19 mouse cellular contexts compared by ENCODE assay signal in genomic region chr1:21974040-21974439, GRCm38 (mm10). TPM values are rescaled to one million over a fixed set of nuclear protein-coding genes. Genes with fewer than 3 reads are reported as not detected.
A peak's percentile ranks its signal among the peaks of the same experiment; 100 is the strongest.
DNase-seq lines count a peak whose midpoint lies in the region; ATAC-seq lines count a peak whose summit lies in the region.
"Had no signal": no experiment of that assay in that cellular context is flagged by ENCODE, and none has a peak within 500 bp of the region (broad histone marks: within the 10 kb centered on the region; RNA-seq: fewer than 3 reads in every experiment).

No protein-coding gene starts in this region.

- ATAC-seq in common myeloid progenitor, adult 5-6 weeks (replicated peaks; ENCODE audit: low read depth, poor library complexity, severe bottlenecking): peak; percentile 58; the same call in 1 of the 2 replicates
- peak; percentile 42 to 56; a peak in 3 of 4 replicates for ATAC-seq in hematopoietic stem cell, adult 5-6 weeks (replicated peaks in 1 of 2; ENCODE audit: insufficient read depth in 1 of 2, low FRiP score in 2 of 2, low TSS enrichment in 1 of 2, low read depth in 1 of 2, poor library complexity in 2 of 2, severe bottlenecking in 2 of 2)
- ATAC-seq in cerebellum, adult (ENCODE audit: insufficient number of reproducible peaks, low FRiP score, low TSS enrichment): no peak
- ATAC-seq: activated CD4-positive, CD25-positive, alpha-beta regulatory T cell, adult 4 months; CD4-positive, CD25-positive, alpha-beta regulatory T cell, adult 4 months; Patski had no signal

- no peak for DNase-seq in frontal cortex, postnatal 36 days (ENCODE audit: low spot score in 2 of 2)
- DNase-seq: adrenal gland, adult 2 months; adrenal gland, adult 8-10 months; adrenal gland, postnatal 10 days; adrenal gland, postnatal 14 days; adrenal gland, postnatal 25 days; adrenal gland, postnatal 36 days; B cell, adult 2 months; cerebellum, adult 11 months; cerebellum, adult 11-12 months; cerebellum, adult 18-20 months; cerebellum, adult 2 months had no signal

RNA-seq across cellular contexts. Expression of gene Kcnq5, which starts 12.3 kb away (rescaled TPM):
- 2.7 and 5.8 TPM in 2 replicates for total RNA-seq in common myeloid progenitor, adult 5-6 weeks (2017)
- total RNA-seq in hematopoietic stem cell, adult 5-6 weeks (2017): 6.6 and 8.6 TPM in 2 replicates
- total RNA-seq: MEL had no signal
